Mouse (Mus musculus): ENCODE measurements around the gene Tmem190. TPM values are rescaled to one million over a fixed set of nuclear protein-coding genes. Genes with fewer than 3 reads are reported as not detected.

The Tmem190 gene
- polyA plus RNA-seq, 1 experiment from 2014 or later, result 0.46 TPM

DNA sequence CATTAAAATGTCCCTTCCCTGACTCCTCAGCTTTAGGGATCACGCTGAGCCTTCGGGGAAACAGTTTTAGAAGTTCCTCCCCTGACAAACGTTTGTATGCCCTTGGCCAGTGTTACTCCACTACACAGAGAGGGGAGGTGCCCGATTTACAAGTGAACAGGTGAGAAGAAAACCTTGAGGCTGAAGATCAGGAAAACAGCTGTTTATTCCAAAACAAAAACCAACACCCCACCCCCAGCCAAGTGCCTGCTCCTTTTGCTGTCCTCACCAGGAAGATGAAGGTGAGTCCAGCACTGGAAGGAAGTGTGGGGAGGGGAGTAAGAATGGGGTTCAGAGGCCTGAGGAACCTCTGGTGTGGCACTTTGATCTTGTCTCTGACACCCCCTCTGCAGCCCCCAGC lies 42.6 kb downstream of the Tmem190 start:
- no peak overlapping the region for H3K27ac ChIP-seq
- H3K4me3 ChIP-seq, result no peak overlapping the region
- no peak overlapping the region for H3K4me2 ChIP-seq
- no peaks in the 10 kb centered on the region for H3K9me3 ChIP-seq (replicated peaks)
- H3K27me3 ChIP-seq (replicated peaks), result peaks cover 41% of the 10 kb centered on the region
- no peaks in the 10 kb centered on the region for H3K36me3 ChIP-seq
- no peak overlapping the region for H3K9ac ChIP-seq
- 36% methylated on average over 4 of the region's 4 CpGs for WGBS (ENCODE audit: insufficient replicate concordance)
- peaks cover 8% of the 10 kb centered on the region for H3K4me1 ChIP-seq
- ATAC-seq, result no peak

GRCm38 (mm10) chr7:4830476-4830875 lies 47.7 kb downstream of the Tmem190 start:
- WGBS (ENCODE audit: insufficient replicate concordance), result 5% methylated on average over 12 of the region's 12 CpGs
- Histone ChIP-seq H3K27ac (no peak overlapping the region), H3K9me3 (replicated peaks) (no peaks in the 10 kb centered on the region), H3K4me1 (no peaks in the 10 kb centered on the region), H3K27me3 (replicated peaks) (peaks cover 77% of the 10 kb centered on the region), H3K4me3 (no peak overlapping the region), H3K9ac (no peak overlapping the region), H3K36me3 (no peaks in the 10 kb centered on the region), H3K4me2 (no peak overlapping the region)
- ATAC-seq, result no peak

Other genes starting within 250 kb of the Tmem190 start
- gene Syt5, start 235.4 kb upstream of the Tmem190 start, polyA plus RNA-seq (2016; fragmentation: Nextera tagmentation; extraction: Ambion mirVana), result 0.84 and 1.3 TPM in 2 replicates
- not detected in 2 replicates for gene Ptprh, start 178.9 kb upstream of the Tmem190 start, polyA plus RNA-seq (2016; fragmentation: Nextera tagmentation; extraction: Ambion mirVana)
- gene Tmem86b, start 151.5 kb upstream of the Tmem190 start, polyA plus RNA-seq (2016; fragmentation: Nextera tagmentation; extraction: Ambion mirVana), result 25.7 and 26.1 TPM in 2 replicates
- gene Ppp6r1, start 123.9 kb upstream of the Tmem190 start, polyA plus RNA-seq (2016; fragmentation: Nextera tagmentation; extraction: Ambion mirVana), result 12.0 and 12.7 TPM in 2 replicates
- gene Hspbp1, start 97.9 kb upstream of the Tmem190 start, polyA plus RNA-seq (2016; fragmentation: Nextera tagmentation; extraction: Ambion mirVana), result 90.8 and 95.6 TPM in 2 replicates
- gene Brsk1, start 92.3 kb upstream of the Tmem190 start, polyA plus RNA-seq (2016; fragmentation: Nextera tagmentation; extraction: Ambion mirVana), result 0.19 and 0.29 TPM in 2 replicates
- 0.08 and 0.12 TPM in 2 replicates for gene Tmem150b, start 57.7 kb upstream of the Tmem190 start, polyA plus RNA-seq (2016; fragmentation: Nextera tagmentation; extraction: Ambion mirVana)
- 79.0 and 79.5 TPM in 2 replicates for gene Kmt5c, start 42.8 kb upstream of the Tmem190 start, polyA plus RNA-seq (2016; fragmentation: Nextera tagmentation; extraction: Ambion mirVana)
- gene Cox6b2, start 29.8 kb upstream of the Tmem190 start, polyA plus RNA-seq (2016; fragmentation: Nextera tagmentation; extraction: Ambion mirVana), result 152 and 159 TPM in 2 replicates
- not detected in 2 replicates for gene Fam71e2, start 11.6 kb upstream of the Tmem190 start, polyA plus RNA-seq (2016; fragmentation: Nextera tagmentation; extraction: Ambion mirVana)
- 0.06 TPM in 1 of 2 replicates, not detected in the other for gene Il11, start 78 bp upstream of the Tmem190 start, polyA plus RNA-seq (2016; fragmentation: Nextera tagmentation; extraction: Ambion mirVana)
- 18.9 and 19.2 TPM in 2 replicates for gene Tmem238, start 6.7 kb downstream of the Tmem190 start, polyA plus RNA-seq (2016; fragmentation: Nextera tagmentation; extraction: Ambion mirVana)
- gene Rpl28, start 9.9 kb downstream of the Tmem190 start, polyA plus RNA-seq (2016; fragmentation: Nextera tagmentation; extraction: Ambion mirVana), result 397 and 413 TPM in 2 replicates
- 353 and 370 TPM in 2 replicates for gene Ube2s, start 29.7 kb downstream of the Tmem190 start, polyA plus RNA-seq (2016; fragmentation: Nextera tagmentation; extraction: Ambion mirVana)
- gene Shisa7, start 61.8 kb downstream of the Tmem190 start, polyA plus RNA-seq (2016; fragmentation: Nextera tagmentation; extraction: Ambion mirVana), result not detected in 2 replicates
- 3.5 and 3.9 TPM in 2 replicates for gene Isoc2b, start 87.3 kb downstream of the Tmem190 start, polyA plus RNA-seq (2016; fragmentation: Nextera tagmentation; extraction: Ambion mirVana)
- 0.62 and 0.95 TPM in 2 replicates for gene Isoc2a, start 94.2 kb downstream of the Tmem190 start, polyA plus RNA-seq (2016; fragmentation: Nextera tagmentation; extraction: Ambion mirVana)
- 0.10 TPM in 1 of 2 replicates, not detected in the other for gene Gm36210, start 123.6 kb downstream of the Tmem190 start, polyA plus RNA-seq (2016; fragmentation: Nextera tagmentation; extraction: Ambion mirVana)
- 2.4 and 2.7 TPM in 2 replicates for gene Zfp628, start 132.3 kb downstream of the Tmem190 start, polyA plus RNA-seq (2016; fragmentation: Nextera tagmentation; extraction: Ambion mirVana)
- gene Nat14, start 139.1 kb downstream of the Tmem190 start, polyA plus RNA-seq (2016; fragmentation: Nextera tagmentation; extraction: Ambion mirVana), result 0.54 and 0.67 TPM in 2 replicates
- 0.13 and 0.19 TPM in 2 replicates for gene Ssc5d, start 142.8 kb downstream of the Tmem190 start, polyA plus RNA-seq (2016; fragmentation: Nextera tagmentation; extraction: Ambion mirVana)
- not detected in 2 replicates for gene Sbk2, start 181.5 kb downstream of the Tmem190 start, polyA plus RNA-seq (2016; fragmentation: Nextera tagmentation; extraction: Ambion mirVana)
- not detected in 2 replicates for gene Sbk3, start 188.2 kb downstream of the Tmem190 start, polyA plus RNA-seq (2016; fragmentation: Nextera tagmentation; extraction: Ambion mirVana)
- 6.4 and 6.9 TPM in 2 replicates for gene Zfp579, start 213.2 kb downstream of the Tmem190 start, polyA plus RNA-seq (2016; fragmentation: Nextera tagmentation; extraction: Ambion mirVana)
- gene Zfp524, start 231.5 kb downstream of the Tmem190 start, polyA plus RNA-seq (2016; fragmentation: Nextera tagmentation; extraction: Ambion mirVana), result 11.5 and 11.7 TPM in 2 replicates
- gene Fiz1, start 231.8 kb downstream of the Tmem190 start, polyA plus RNA-seq (2016; fragmentation: Nextera tagmentation; extraction: Ambion mirVana), result 29.4 TPM in 2 replicates
- gene Gm44973, start 232.6 kb downstream of the Tmem190 start, polyA plus RNA-seq (2016; fragmentation: Nextera tagmentation; extraction: Ambion mirVana), result 0.62 and 1.0 TPM in 2 replicates
- gene Zfp865, start 237.4 kb downstream of the Tmem190 start, polyA plus RNA-seq (2016; fragmentation: Nextera tagmentation; extraction: Ambion mirVana), result 2.6 and 2.7 TPM in 2 replicates
- 2.2 and 2.4 TPM in 2 replicates for gene Ccdc106, start 237.6 kb downstream of the Tmem190 start, polyA plus RNA-seq (2016; fragmentation: Nextera tagmentation; extraction: Ambion mirVana)